Mouse (Mus musculus) bone marrow, adult 2 months (tissue): ENCODE measurements at regions not wholly inside any gene's neighbourhood (a gene's known extent, or its start where the extent isn't known, plus 50 kb on each side); places are given as distances from the start of the nearest gene placed in this dataset.

Experiments
- CTCF ChIP-seq: fragments of 200-500 bp; IDR thresholded peaks from 2 replicates; pipeline ENCODE4 v1.5.1; 2011; ENCODE audit warnings: low read length, control low read depth; ENCODE audit not compliant: control insufficient read depth, insufficient read depth
- POLR2A ChIP-seq: fragments of 200-500 bp; IDR thresholded peaks from 2 replicates; pipeline ENCODE4 v1.6.1; 2011; ENCODE audit warnings: low read depth, mild to moderate bottlenecking, control low read depth, low read length, borderline replicate concordance; ENCODE audit not compliant: control insufficient read depth

- no peak for TF ChIP-seq POLR2A
- no peak for TF ChIP-seq CTCF
Observed at GRCm38 (mm10) chr4:124146135-124146534, 228.3 kb upstream of the 4930535I16Rik start.
